Mouse (Mus musculus): ENCODE results near the gene Olfr769.

DNA sequence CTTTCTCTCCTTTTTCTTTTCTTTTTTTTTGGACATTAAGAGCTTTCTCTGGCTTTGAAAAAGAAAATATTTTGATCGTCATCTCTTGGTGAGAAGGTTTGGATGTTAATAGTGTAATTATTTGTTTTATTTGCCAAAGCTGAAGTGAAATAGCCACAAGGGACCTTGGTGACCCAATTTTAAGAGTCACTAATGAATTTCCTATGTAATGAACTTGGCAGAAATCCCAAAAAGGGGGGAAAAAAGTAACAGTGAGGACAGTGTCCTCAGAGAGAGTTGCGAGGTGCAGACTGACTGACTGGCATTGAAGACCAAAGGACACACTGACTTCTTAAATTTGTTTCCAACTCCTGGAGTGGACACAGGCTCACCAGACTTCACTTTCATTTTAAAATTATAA lies 21.2 kb upstream of the Olfr769 start, which contains the start of gene Olfr770:
- no peak for TF ChIP-seq GATA1 (IDR thresholded peaks at IDR 0.05; ENCODE audit: borderline replicate concordance, low read length)
- TF ChIP-seq FLI1 (IDR thresholded peaks at IDR 0.05; ENCODE audit: low read length) = no peak
